10 mouse cellular contexts compared by ENCODE assay signal in the genomic region with DNA sequence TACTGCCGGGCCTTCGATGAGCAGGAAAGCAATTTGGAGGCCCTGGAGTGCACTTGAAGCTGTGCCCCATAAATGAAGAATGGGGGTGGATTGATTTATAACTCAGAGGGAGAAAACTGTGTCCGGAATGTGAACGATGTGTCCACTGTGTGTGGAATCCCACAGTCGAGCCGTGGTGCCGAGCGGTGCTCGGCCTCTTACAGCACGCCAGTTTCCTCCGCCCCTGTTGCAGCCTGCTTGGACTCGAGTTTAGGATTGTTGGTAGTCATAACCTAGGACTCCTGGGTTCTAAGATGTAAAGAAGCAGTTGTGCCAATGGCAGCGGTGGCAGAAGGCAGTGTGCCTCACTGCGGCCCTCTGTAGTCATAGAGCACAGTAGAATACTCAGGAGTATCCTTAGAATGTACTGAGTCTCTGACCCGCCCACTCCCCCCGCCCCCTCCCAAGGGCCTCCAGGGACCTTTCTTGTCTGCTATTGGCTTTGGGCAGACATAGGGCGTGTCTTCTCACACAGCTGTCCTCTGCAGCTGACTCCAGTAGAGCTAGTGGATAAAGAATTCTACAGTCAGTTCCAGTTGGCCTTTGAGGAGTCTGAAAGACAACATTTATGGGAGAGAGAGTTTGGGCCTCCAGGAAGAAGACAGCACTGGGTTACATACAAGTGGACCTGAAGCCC.
DNase-seq lines count a peak whose midpoint lies in the region; ATAC-seq and TF ChIP-seq lines count a peak whose summit lies in the region.
"Had no signal": no experiment of that assay in that cellular context is flagged by ENCODE, and none has a peak within 500 bp of the region (broad histone marks: within the 10 kb centered on the region; RNA-seq: fewer than 3 reads in every experiment).

No protein-coding gene starts in this region.

- 49% methylated on average over 17 of the region's 17 CpGs for WGBS in intestine, embryonic 14.5 days
- 43% methylated on average over 17 of the region's 17 CpGs for WGBS in intestine, postnatal 0 days
- 48% methylated on average over 17 of the region's 17 CpGs for WGBS in limb, embryonic 15.5 days

- peaks cover 5% of the 10 kb centered on the region; the same call in 1 of the 2 replicates for H3K4me1 ChIP-seq in intestine, embryonic 14.5 days (replicated peaks; ENCODE audit: control insufficient read depth, insufficient read depth, low read length)
- no peaks in the 10 kb centered on the region for H3K4me1 ChIP-seq in intestine, postnatal 0 days (replicated peaks; ENCODE audit: control insufficient read depth, insufficient read depth, low read length)
- H3K4me1 ChIP-seq in ES-Bruce4 (ENCODE audit: control insufficient read depth, insufficient read depth, low read length) = no peaks in the 10 kb centered on the region
- H3K4me1 ChIP-seq in limb, embryonic 15.5 days = peaks cover 7% of the 10 kb centered on the region; the same call in 1 of the 2 replicates

- no peaks in the 10 kb centered on the region for H3K36me3 ChIP-seq in intestine, embryonic 14.5 days (ENCODE audit: control insufficient read depth, insufficient read depth, low read length)
- H3K36me3 ChIP-seq in intestine, postnatal 0 days (ENCODE audit: control insufficient read depth, insufficient read depth) = no peaks in the 10 kb centered on the region
- H3K36me3 ChIP-seq in ES-Bruce4 (ENCODE audit: control insufficient read depth, insufficient read depth, low read length, poor library complexity, severe bottlenecking) = no peaks in the 10 kb centered on the region
- no peaks in the 10 kb centered on the region for H3K36me3 ChIP-seq in limb, embryonic 15.5 days
- H3K36me3 ChIP-seq: embryonic facial prominence, embryonic 13.5 days had no signal

- no peaks in the 10 kb centered on the region for H3K9me3 ChIP-seq in intestine, embryonic 14.5 days (ENCODE audit: control insufficient read depth, low read length)
- H3K9me3 ChIP-seq in intestine, postnatal 0 days (ENCODE audit: control insufficient read depth) = no peaks in the 10 kb centered on the region
- H3K9me3 ChIP-seq in ES-Bruce4 (replicated peaks; ENCODE audit: control insufficient read depth, insufficient read depth, low read length, poor library complexity, severe bottlenecking) = no peaks in the 10 kb centered on the region
- H3K9me3 ChIP-seq in limb, embryonic 15.5 days = no peaks in the 10 kb centered on the region
- H3K9me3 ChIP-seq: embryonic facial prominence, embryonic 13.5 days had no signal

- no peak for ATAC-seq in intestine, embryonic 14.5 days (replicated peaks; ENCODE audit: low FRiP score, low TSS enrichment, low read depth)
- no peak for ATAC-seq in intestine, postnatal 0 days
- ATAC-seq in limb, embryonic 15.5 days (ENCODE audit: insufficient number of reproducible peaks, low FRiP score, low TSS enrichment, low read depth) = 0 out of 2 replicates have a peak, but pooled peaks have one; percentile 64

- no peak overlapping the region for H3K9ac ChIP-seq in intestine, embryonic 14.5 days (ENCODE audit: low read length)
- no peak overlapping the region for H3K9ac ChIP-seq in intestine, postnatal 0 days (ENCODE audit: low read depth, low read length)
- no peak overlapping the region for H3K9ac ChIP-seq in ES-Bruce4 (ENCODE audit: low read depth, poor library complexity, severe bottlenecking)
- H3K9ac ChIP-seq in limb, embryonic 15.5 days = no peak overlapping the region
- H3K9ac ChIP-seq: embryonic facial prominence, embryonic 13.5 days had no signal

- no peaks in the 10 kb centered on the region for H3K27me3 ChIP-seq in intestine, embryonic 14.5 days (replicated peaks; ENCODE audit: control insufficient read depth, insufficient read depth, low read length)
- H3K27me3 ChIP-seq in intestine, postnatal 0 days (replicated peaks; ENCODE audit: control insufficient read depth, insufficient read depth, low read length) = no peaks in the 10 kb centered on the region
- H3K27me3 ChIP-seq in ES-Bruce4 (ENCODE audit: control insufficient read depth, insufficient read depth, low read length, poor library complexity, severe bottlenecking) = no peaks in the 10 kb centered on the region
- H3K27me3 ChIP-seq in limb, embryonic 15.5 days = peaks cover 4% of the 10 kb centered on the region; the same call in 1 of the 2 replicates
- H3K27me3 ChIP-seq: embryonic facial prominence, embryonic 13.5 days had no signal

- peak; percentile 56 for DNase-seq in intestine, embryonic 14.5 days (ENCODE audit: low spot score)
- peak; percentile 88 for DNase-seq in R1 (ENCODE audit: low read depth, low spot score)
- no peak for DNase-seq in lung, postnatal 14 days
- no peak for DNase-seq in cerebellum, postnatal 14 days
- DNase-seq: adrenal gland, adult 2 months; thymus, adult 2 months had no signal

- no peak for TF ChIP-seq EP300 in ES-Bruce4 (IDR thresholded peaks at IDR 0.05; ENCODE audit: insufficient read depth, low read depth, low read length)

- no peak overlapping the region for H3K4me3 ChIP-seq in intestine, embryonic 14.5 days (ENCODE audit: low read depth, low read length)
- H3K4me3 ChIP-seq in intestine, postnatal 0 days (ENCODE audit: low read depth, low read length) = no peak overlapping the region
- peak overlapping the region; percentile 36 for H3K4me3 ChIP-seq in ES-Bruce4 (ENCODE audit: low read depth, low read length)
- no peak overlapping the region for H3K4me3 ChIP-seq in limb, embryonic 15.5 days
- H3K4me3 ChIP-seq: embryonic facial prominence, embryonic 13.5 days had no signal

- H3K4me2 ChIP-seq in intestine, embryonic 14.5 days (ENCODE audit: low read length) = no peak overlapping the region
- H3K4me2 ChIP-seq in intestine, postnatal 0 days (replicated peaks; ENCODE audit: low read depth) = no peak overlapping the region
- H3K4me2 ChIP-seq in limb, embryonic 15.5 days = no peak overlapping the region
- H3K4me2 ChIP-seq: embryonic facial prominence, embryonic 13.5 days had no signal

- no peak overlapping the region for H3K27ac ChIP-seq in intestine, embryonic 14.5 days (ENCODE audit: low read depth)
- H3K27ac ChIP-seq in intestine, postnatal 0 days (ENCODE audit: low read depth, low read length) = no peak overlapping the region
- no peak overlapping the region for H3K27ac ChIP-seq in ES-Bruce4 (ENCODE audit: insufficient read depth, low read length)
- H3K27ac ChIP-seq in limb, embryonic 15.5 days = 0 out of 2 replicates have a peak overlapping the region, but pooled peaks have one; percentile 29
- H3K27ac ChIP-seq: embryonic facial prominence, embryonic 13.5 days had no signal

- TF ChIP-seq POLR2A in ES-Bruce4 (IDR thresholded peaks at IDR 0.05; ENCODE audit: insufficient read depth, low read length) = no peak

- TF ChIP-seq CTCF in intestine, postnatal 0 days (IDR thresholded peaks at IDR 0.05; ENCODE audit: low read depth) = no peak
- no peak for TF ChIP-seq CTCF in ES-Bruce4 (IDR thresholded peaks at IDR 0.05; ENCODE audit: low read depth, low read length)

Comparison
In these comparisons a context has a peak if more than half of its experiments do, and no peak if none do; other contexts are left out.
1. DNase-seq: peak in intestine, embryonic 14.5 days (single experiment) and R1 (single experiment); none in lung, postnatal 14 days (single experiment) and cerebellum, postnatal 14 days (0 of 2).